ENCODE assay signal across 35 mouse cellular contexts in genomic region chr5:51288234-51288633, GRCm38 (mm10).
"Had no signal": no experiment of that assay in that cellular context is flagged by ENCODE, and none has a peak within 500 bp of the region (broad histone marks: within the 10 kb centered on the region; RNA-seq: fewer than 3 reads in every experiment).

No protein-coding gene starts in this region.

- ATAC-seq: hindbrain, embryonic 16.5 days; hindbrain, postnatal 0 days; inflammation-experienced regulatory T-cells, adult 6 months; intestine, embryonic 15.5 days; intestine, embryonic 16.5 days; intestine, postnatal 0 days had no signal

- DNase-seq: heart, postnatal 10 days; heart, postnatal 14 days; heart, postnatal 36 days; heart, postnatal 4 days; kidney, adult 11 months; kidney, adult 18-20 months; kidney, adult 2 months; kidney, adult 8-10 months; kidney, adult 9 months; kidney, postnatal 10 days; kidney, postnatal 14 days; kidney, postnatal 25 days; kidney, postnatal 36 days; kidney, postnatal 4 days; layer of hippocampus, adult 9-11 months; layer of hippocampus, postnatal 36 days had no signal

- H3K4me2 ChIP-seq: heart, embryonic 11.5 days; heart, embryonic 12.5 days; heart, embryonic 13.5 days; heart, embryonic 15.5 days; hindbrain, embryonic 12.5 days; hindbrain, embryonic 13.5 days; hindbrain, embryonic 14.5 days; hindbrain, embryonic 15.5 days; intestine, embryonic 15.5 days; kidney, embryonic 15.5 days had no signal

- H3K4me3 ChIP-seq: heart, embryonic 10.5 days; heart, embryonic 12.5 days; heart, embryonic 13.5 days; heart, embryonic 15.5 days; hindbrain, embryonic 10.5 days; hindbrain, embryonic 12.5 days; hindbrain, embryonic 13.5 days; hindbrain, embryonic 15.5 days; intestine, embryonic 15.5 days; kidney, embryonic 15.5 days; layer of hippocampus, adult 2 months had no signal

- H3K27ac ChIP-seq: heart, embryonic 10.5 days; heart, embryonic 13.5 days; heart, embryonic 15.5 days; hindbrain, embryonic 10.5 days; hindbrain, embryonic 12.5 days; hindbrain, embryonic 13.5 days; hindbrain, embryonic 14.5 days; hindbrain, embryonic 15.5 days; hindbrain, postnatal 0 days; intestine, embryonic 15.5 days; kidney, embryonic 15.5 days; kidney, postnatal 0 days; layer of hippocampus, adult 2 months had no signal

- H3K36me3 ChIP-seq: heart, embryonic 10.5 days; heart, embryonic 12.5 days; heart, embryonic 13.5 days; heart, embryonic 15.5 days; hindbrain, embryonic 10.5 days; hindbrain, embryonic 12.5 days; hindbrain, embryonic 13.5 days; hindbrain, embryonic 15.5 days; intestine, embryonic 15.5 days; kidney, embryonic 15.5 days had no signal

- H3K9me3 ChIP-seq: heart, embryonic 10.5 days; heart, embryonic 12.5 days; heart, embryonic 13.5 days; heart, embryonic 15.5 days; hindbrain, embryonic 10.5 days; hindbrain, embryonic 12.5 days; hindbrain, embryonic 13.5 days; hindbrain, embryonic 15.5 days; intestine, embryonic 15.5 days; kidney, embryonic 15.5 days had no signal

- H3K4me1 ChIP-seq: heart, embryonic 10.5 days; heart, embryonic 12.5 days; heart, embryonic 13.5 days; heart, embryonic 15.5 days; hindbrain, embryonic 10.5 days; hindbrain, embryonic 12.5 days; hindbrain, embryonic 13.5 days; hindbrain, embryonic 15.5 days; intestine, embryonic 15.5 days; kidney, embryonic 15.5 days had no signal

- H3K27me3 ChIP-seq: heart, embryonic 12.5 days; heart, embryonic 13.5 days; heart, embryonic 15.5 days; hindbrain, embryonic 12.5 days; hindbrain, embryonic 13.5 days; hindbrain, embryonic 15.5 days; intestine, embryonic 15.5 days; kidney, embryonic 15.5 days had no signal

- H3K9ac ChIP-seq: heart, embryonic 12.5 days; heart, embryonic 13.5 days; heart, embryonic 15.5 days; hindbrain, embryonic 12.5 days; hindbrain, embryonic 13.5 days; hindbrain, embryonic 14.5 days; hindbrain, embryonic 15.5 days; intestine, embryonic 15.5 days; kidney, embryonic 15.5 days had no signal
